Mouse (Mus musculus) lung, postnatal 14 days (tissue): ENCODE measurements around the gene Traf4.
"Not testable (repeated sequence)": the region's sequence is repeated elsewhere in the genome, so short reads cannot be mapped to it uniquely, and the experiment has no call there.

ENCODE experiments used
- DNase-seq: peaks from one replicate; pipeline ENCODE4 v3.0.0; 2021

Gene Traf4

DNA sequence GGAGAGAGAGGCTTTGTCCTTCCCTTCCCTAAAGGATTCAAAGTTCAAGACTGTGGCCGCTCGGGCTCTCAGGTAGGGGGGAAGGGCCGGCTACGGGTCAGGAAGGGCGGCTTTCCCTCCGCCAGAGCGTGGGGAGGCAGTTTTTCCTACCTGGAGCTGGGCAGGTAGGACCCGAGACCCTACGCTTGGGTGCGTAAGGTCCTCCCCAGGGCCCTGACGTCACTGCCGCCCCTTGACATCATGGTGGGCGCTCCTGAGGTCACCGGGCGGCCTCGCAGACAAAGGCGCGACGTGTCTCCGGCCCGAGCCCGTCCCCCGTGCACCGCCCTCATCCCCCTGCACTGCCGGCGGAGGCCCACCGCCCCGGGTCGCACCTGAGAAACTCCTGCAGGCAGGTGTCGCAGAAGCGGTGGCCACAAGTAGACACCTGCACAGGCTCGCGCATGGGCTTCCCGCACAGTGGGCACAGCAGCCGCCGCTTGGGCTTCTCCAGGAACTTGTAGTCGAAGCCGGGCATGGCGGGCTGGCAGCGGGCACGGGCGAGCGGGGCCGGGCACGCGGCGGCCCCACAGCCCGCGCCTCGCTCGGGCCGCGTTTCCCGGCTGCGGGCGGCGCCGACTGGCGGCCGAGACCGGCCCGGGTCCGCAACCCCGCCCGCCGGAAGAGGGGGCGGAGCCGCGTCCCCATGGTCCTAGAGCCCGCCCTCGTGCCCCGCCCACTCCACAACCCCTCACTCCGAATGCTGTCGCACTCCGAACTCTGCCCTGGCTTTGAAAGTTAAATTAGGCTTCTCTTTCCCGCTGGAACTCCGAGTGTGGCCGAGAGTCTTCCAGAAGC, at the start of gene Traf4:
Gene Traf4, minus strand, starts transcription at position 666 of the 837 bp plus-strand sequence.
- DNase-seq = peak; percentile 88

DNA sequence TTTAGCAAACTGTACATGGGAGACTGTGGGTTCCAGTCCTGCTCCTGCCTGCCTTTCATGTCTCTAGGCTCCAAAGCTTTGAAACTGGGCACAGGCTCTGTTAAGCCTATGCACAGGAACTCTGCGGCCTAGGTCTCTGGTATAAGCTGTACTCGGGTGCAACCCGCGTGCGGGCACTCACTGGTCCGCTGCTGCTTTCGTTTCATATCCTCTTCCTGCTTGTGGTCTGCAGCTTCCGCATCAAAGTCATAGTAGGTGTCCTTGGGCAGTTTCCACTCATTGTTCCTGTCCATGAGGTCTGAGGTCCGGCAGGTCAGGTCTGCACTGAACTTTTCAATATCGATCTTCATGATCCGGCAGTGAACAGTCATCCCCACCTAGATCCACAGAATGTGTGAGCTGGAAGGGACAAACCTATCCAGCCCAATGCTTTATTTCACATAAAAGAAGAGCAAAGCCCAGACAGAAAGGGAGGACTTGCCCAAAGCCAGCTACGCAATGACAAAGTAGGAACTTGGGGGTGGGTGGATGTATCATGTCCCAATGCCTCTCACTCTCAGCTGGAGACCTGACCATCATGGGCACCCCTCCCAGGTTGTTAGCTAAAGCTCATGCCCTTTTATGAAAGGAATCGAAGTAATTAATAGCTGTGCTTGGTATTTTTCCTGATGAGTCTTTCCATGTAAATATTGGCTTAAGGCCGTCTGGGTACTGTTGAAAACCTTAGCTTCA, 47.9 kb upstream of the Traf4 start:
- DNase-seq = peak; percentile 14

DNA sequence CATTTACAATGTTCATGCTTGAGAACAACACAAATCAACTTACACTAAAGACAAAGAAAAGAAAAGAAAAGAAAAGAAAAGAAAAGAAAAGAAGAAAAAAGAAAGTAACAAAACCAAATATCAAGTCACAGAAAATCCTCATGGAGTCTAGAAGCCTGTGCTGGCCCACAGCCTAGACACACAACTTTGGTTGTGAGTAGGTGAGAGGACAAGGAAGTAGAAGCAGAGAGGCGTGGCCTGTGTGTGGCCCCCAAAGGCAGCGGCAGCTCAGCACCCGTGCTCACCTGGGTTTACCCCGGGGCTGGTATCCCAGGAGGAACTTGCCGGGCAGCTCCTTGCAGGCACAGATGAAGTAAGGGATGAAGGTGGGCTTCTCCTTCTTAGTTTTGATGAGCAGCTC, 46.1 kb upstream of the Traf4 start:
- DNase-seq = no peak

GRCm38 (mm10) chr11:78210615-78211014, 45.2 kb upstream of the Traf4 start:
- DNase-seq = no peak

DNA sequence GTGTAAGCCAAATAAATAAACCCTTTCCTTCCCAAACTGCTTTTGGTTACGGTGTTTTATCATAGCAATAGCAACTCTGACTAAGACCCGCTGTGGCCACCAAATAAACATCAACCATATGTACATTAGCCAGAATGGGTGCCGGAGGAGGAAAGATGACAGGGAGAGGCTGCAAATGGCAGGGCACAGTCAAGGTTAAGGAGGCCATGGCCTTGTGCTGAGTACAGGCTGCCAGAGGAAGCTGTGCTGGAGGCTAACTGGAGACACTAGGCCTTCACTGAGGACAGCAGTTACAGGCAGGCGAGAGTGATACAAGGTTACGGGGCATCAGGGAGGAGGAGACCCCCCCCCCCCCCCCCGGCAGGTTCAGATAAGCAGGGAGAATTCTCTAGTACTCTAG, 44.5 kb upstream of the Traf4 start:
- DNase-seq = no peak

- no peak for DNase-seq
Measured at GRCm38 (mm10) chr11:78207190-78207589, 41.8 kb upstream of the Traf4 start.

DNA sequence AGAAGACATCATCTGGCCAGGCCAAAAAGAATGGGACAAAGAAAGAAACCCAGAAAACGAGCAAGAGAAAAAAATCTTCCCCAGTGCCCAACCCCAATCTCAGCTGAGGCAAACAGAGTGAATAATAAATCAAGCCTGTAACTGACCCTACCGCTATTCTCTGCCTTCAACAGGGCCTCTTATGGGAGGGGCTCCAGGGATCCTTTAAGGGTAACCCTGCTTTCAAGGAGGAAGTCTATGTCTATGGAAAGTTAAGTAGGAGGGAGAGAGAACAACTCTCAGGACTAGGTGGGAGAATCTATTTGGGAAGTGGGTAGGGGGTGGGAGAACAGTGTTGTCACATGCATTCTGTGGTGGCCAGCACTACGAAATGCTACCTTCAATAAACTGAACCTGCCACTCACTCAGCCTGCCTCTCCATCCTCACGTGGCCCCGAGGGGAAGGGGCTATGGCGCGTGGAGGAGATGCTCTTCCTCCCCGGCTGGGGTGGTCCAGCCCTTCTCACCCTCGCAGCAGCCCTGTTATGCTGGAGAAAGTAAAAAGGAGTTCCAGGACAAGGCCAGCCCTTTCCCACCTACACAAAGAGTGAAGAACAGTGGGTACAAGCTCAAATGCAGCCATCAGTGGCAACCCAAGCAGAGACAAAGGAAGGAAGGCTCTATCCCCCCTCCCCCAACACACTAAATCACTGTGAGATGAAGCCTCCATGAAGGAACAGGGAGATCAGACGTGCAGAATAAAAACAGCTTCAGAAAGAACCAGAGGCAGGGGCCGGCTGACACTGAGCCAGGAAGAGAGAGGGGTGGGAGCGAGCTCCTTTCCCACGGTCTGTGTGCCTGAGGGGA, 40.2 kb upstream of the Traf4 start:
- DNase-seq = no peak

DNA sequence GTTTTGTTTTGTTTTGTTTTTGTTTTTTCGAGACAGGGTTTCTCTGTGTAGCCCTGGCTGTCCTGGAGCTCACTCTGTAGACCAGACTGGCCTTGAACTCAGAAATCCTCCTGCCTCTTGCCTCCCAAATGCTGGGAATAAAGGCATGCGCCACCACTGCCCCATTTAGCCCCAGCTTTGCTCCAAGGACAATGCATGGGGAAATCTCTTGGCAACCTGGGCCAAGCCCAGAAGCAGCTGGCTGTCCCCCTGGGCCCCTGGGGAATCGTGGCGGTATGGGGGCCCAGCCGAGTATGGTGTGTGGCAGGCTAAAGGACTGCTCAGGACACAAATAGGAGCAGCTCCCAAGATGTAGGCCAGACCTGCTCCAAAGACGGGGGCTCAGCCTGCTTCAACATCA, 38.9 kb upstream of the Traf4 start:
- no peak for DNase-seq

DNA sequence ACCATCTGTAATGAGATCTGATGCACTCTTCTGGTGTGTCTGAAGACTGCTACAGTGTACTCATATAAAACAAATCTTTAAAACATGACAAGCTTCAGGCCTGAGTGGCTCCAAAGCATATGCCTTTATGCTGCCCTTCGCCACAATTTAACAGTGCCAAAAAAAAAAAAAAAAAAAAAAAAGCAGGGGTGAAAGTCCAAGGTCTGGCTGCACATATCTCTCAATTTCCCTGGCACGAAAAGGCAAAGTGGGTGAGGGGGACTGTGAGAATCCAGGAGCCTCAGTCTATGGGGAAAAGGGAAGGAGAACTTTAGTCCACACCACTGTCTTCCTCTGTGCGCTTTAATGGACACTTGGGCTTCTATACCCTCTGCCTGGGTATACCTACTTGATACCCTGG, 37.0 kb upstream of the Traf4 start:
- no peak for DNase-seq

DNA sequence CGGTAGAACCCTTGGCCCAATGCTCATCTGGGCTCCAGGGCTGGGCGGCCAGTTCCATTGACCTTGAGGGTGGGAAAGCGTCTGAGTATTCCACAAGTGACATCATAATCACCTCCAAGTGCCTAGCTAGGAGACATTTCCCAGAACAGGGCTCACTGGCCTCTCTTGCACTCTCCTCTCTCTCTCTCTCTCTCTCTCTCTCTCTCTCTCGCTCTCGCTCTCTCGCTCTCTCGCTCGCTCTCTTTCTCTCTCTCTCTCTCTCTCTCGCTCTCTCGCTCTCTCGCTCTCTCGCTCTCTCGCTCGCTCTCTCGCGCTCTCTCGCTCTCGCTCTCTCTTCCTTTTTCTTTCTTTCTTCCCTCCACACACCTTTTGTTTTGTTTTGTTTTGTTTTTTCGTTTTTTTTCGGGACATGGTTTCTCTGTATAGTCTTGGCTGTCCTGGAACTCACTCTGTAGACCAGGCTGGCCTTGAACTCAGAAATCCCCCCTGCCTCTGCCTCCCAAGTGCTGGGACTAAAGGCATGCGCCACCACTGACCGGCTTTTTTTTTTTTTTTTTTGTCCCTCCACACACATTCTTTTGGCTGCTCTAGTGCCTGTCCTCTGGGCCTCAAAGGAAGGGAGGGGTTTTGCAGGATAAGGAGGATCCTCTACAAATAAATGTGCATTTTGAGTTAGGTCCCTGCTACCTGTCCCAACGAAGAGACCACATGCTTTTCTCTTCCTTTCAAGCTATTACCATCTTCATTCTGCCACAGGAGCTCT, 29.9 kb upstream of the Traf4 start:
- DNase-seq = no peak

GRCm38 (mm10) chr11:78194411-78195100, 29.2 kb upstream of the Traf4 start:
- peak; percentile 86 for DNase-seq

DNA sequence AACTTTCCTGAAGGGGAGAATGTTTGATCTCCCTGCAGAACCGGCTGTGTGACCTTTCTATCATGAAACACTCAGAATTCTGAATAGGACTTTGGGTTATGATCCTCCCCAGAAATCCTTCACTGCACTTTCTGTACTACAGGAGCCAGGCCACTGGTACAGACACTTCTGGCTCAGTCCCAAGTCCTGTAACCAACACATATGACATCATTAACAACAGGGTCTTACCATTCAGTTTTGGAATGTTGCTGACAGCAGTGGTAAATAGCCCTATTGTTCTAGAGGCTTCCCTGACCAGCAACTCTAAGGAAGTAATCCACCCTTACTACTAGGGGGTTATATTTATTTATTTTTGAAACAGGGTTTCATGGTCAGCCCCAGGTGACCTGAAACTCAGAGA, 27.7 kb upstream of the Traf4 start, which contains the start of gene Proca1:
Gene Proca1, plus strand, starts transcription at position 280 of the 400 bp plus-strand sequence.
- DNase-seq = no peak

DNA sequence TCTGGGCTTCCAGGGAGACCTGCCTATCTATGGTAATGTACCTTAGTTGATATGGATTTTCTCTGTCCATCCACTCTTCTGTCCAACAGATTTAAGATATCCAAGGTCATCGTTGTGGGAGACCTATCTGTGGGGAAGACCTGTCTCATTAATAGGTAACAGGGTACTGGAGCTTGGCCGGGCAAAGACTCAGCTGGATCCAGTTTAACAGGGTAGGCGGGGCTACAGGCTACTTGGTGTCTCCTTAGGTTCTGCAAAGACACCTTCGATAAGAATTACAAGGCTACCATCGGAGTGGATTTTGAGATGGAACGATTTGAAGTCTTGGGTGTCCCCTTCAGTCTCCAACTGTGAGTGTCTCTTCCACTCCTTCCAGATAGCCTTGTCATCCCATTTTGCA, 24.7 kb upstream of the Traf4 start:
- no peak for DNase-seq

- DNase-seq = peak; percentile 70
Measured at GRCm38 (mm10) chr11:78189234-78190040, 24.0 kb upstream of the Traf4 start.

GRCm38 (mm10) chr11:78188331-78189233, 23.2 kb upstream of the Traf4 start, which contains the start of gene Rab34:
Gene Rab34, plus strand, starts transcription at chr11:78188430.
- peak; percentile 79 for DNase-seq

GRCm38 (mm10) chr11:78184702-78185101, 19.3 kb upstream of the Traf4 start:
- DNase-seq = not testable (repeated sequence)

DNA sequence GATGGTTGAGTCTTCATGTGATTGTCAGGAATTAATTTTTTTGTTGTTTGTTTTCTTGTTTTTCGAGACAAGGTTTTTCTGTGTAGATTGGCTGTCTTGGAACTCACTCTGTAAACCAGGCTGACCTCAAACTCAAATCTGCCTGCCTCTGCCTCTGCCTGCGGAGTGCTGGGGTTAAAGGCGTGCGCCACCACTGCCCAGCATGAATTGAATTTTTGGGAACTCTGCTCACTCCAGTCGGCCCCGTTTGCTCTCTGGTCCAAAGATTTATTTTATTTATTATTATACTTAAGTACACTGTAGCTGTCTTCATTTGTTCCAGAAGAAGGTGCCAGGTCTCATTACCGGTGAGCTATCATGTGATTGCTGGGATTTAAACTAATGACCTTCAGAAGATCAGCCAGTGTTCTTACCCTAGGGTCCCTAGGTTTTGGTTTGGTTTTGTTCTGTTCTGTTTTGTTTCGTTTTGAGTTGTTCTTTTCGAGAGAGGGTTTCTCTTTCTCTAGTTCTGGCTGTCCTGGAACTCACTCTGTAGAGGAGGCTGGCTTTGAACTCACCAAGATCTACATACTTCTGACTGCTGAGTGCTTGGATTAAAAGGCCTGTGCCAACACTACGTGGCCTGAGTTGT, 18.6 kb upstream of the Traf4 start:
- no peak for DNase-seq

- DNase-seq = peak; percentile 75
Measured at GRCm38 (mm10) chr11:78182961-78183844, 17.8 kb upstream of the Traf4 start, which contains the start of gene Rpl23a. Gene Rpl23a, minus strand, starts transcription at chr11:78183584.
